In the genomic region with DNA sequence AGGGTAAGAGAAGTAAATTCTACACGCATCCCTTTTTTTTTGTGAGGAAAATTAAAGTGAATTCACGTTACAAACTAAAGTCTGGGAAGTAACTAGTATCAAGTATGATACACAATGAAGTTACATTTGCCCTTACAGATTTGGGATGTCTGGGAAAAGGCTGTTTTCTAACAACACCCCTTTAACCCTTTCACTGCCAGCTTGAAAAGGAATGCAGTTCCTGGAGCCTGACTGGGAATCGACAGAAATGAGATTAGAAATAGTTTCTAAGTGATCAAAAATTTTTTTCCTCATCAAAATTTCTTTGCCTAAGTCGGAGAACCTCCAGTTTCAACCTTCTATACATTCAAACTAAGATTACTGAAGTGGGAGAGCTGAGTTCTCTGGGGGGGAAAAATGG, we compare ENCODE assay signal across 1 mouse cellular context.
TF ChIP-seq lines count a peak whose summit lies in the region.

No protein-coding gene starts in this region.

TF ChIP-seq in CH12.LX, 34 proteins besides CTCF, POLR2A, EP300 and RAD21:
- TF ChIP-seq ZKSCAN1 (IDR thresholded peaks at IDR 0.05; ENCODE audit: borderline replicate concordance, low read depth, low read length): no peak
- no peak for TF ChIP-seq CHD2 (IDR thresholded peaks at IDR 0.05; ENCODE audit: low read length)
- no peak for TF ChIP-seq SIN3A (IDR thresholded peaks at IDR 0.05; ENCODE audit: low read length)
- TF ChIP-seq POLR2AphosphoS2 (IDR thresholded peaks at IDR 0.05; ENCODE audit: low read depth, low read length): no peak
- TF ChIP-seq TBP (conservative IDR thresholded peaks at IDR 0.05; ENCODE audit: low read depth, low read length): no peak
- no peak for TF ChIP-seq PAX5 (IDR thresholded peaks at IDR 0.05; ENCODE audit: low read length)
- no peak for TF ChIP-seq KAT2A (IDR thresholded peaks at IDR 0.05; ENCODE audit: insufficient replicate concordance, low read length)
- no peak for TF ChIP-seq MAZ (IDR thresholded peaks at IDR 0.05; ENCODE audit: low read depth, low read length)
- TF ChIP-seq MXI1 (IDR thresholded peaks at IDR 0.05; ENCODE audit: low read depth, low read length): no peak
- TF ChIP-seq NELFE (IDR thresholded peaks at IDR 0.05; ENCODE audit: low read depth, low read length): no peak
- TF ChIP-seq JUND (conservative IDR thresholded peaks at IDR 0.05; ENCODE audit: low read depth, low read length): no peak
